Mouse (Mus musculus) liver, embryonic 14.5 days (tissue): ENCODE measurements around the gene Aldh9a1.

ENCODE experiments used
- CTCF ChIP-seq: IDR thresholded peaks from 2 replicates; pipeline ENCODE4 v1.5.1; 2016; ENCODE audit warnings: antibody characterized with exemption, low read depth, control low read depth
- EP300 ChIP-seq: IDR thresholded peaks from 2 replicates; pipeline ENCODE4 v1.6.1; 2016; ENCODE audit warnings: antibody characterized with exemption, low read depth

DNA sequence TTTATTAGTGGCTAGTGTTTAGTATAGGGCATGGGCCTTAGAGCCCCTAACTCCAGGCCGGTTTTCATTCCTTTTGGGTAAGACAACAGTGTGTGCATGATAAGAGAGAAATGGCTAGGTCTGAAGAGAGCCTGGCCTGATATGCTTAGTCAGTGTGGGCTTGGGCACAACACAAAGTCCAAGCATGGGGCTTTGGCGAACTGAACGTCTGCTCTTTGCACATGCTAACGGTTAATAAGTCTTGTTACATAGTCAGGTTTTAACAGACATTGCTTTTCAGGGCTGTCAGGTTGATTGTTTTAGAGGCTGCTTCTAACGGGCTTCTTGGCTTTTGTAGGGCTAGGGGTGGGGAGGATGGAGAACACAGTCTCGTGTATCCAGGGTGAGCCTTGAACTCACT, 16.8 kb downstream of the Aldh9a1 start:
- TF ChIP-seq CTCF (no peak), EP300 (no peak)
